Mouse (Mus musculus) embryonic fibroblast, embryonic 13.5 days (primary cell): ENCODE data around the gene Cdh13.

Source experiments
- CTCF ChIP-seq: IDR thresholded peaks from 2 replicates; pipeline ENCODE4 v1.5.1; 2011; ENCODE audit warnings: mild to moderate bottlenecking, control low read depth, low read length, moderate library complexity, borderline replicate concordance; ENCODE audit not compliant: insufficient read depth
- POLR2A ChIP-seq: IDR thresholded peaks from 2 replicates; pipeline ENCODE4 v1.6.1; 2011; ENCODE audit warnings: low read depth, mild to moderate bottlenecking, control low read depth, low read length, moderate library complexity

- TF ChIP-seq POLR2A (no peak), CTCF (no peak)
Measured at GRCm38 (mm10) chr8:118827726-118828125, 544.2 kb downstream of the Cdh13 start.
